Mouse (Mus musculus) neural tube, embryonic 11.5 days (tissue): ENCODE measurements around the gene Sucla2. TPM values are rescaled to one million over a fixed set of nuclear protein-coding genes. Genes with fewer than 3 reads are reported as not detected.

Source experiments
- ATAC-seq: fragments of 200-750 bp; cut with Nextera tagmentation; 2 replicates; pipeline ENCODE4 v1.8.0; 2017; ENCODE audit warnings: moderate number of reproducible peaks, mild to moderate bottlenecking, moderate TSS enrichment, moderate library complexity; ENCODE audit not compliant: insufficient read depth, low FRiP score, low TSS enrichment
- DNase-seq: peaks from one replicate; pipeline ENCODE4 v3.0.0-alpha.2; 2015; ENCODE audit warnings: low spot score
- H3K27ac ChIP-seq: fragments of 300-500 bp; sonication (generic); 2 replicates; pipeline ENCODE4 v1.5.1; 2014; ENCODE audit warnings: low read depth, mild to moderate bottlenecking, low read length
- H3K27me3 ChIP-seq: fragments of 300-500 bp; sonication (generic); 2 replicates; pipeline ENCODE4 v1.6.1; 2014; ENCODE audit warnings: mild to moderate bottlenecking, low read length, mixed read lengths; ENCODE audit not compliant: control insufficient read depth, insufficient read depth
- H3K36me3 ChIP-seq: fragments of 300-500 bp; sonication (generic); 2 replicates; pipeline ENCODE4 v1.6.1; 2014; ENCODE audit warnings: mild to moderate bottlenecking, low read length, moderate library complexity, mixed read lengths; ENCODE audit not compliant: control insufficient read depth, insufficient read depth
- H3K4me1 ChIP-seq: fragments of 300-500 bp; sonication (generic); 2 replicates; pipeline ENCODE4 v1.6.1; 2014; ENCODE audit warnings: low read length, mixed read lengths; ENCODE audit not compliant: control insufficient read depth, insufficient read depth
- H3K4me2 ChIP-seq: fragments of 300-500 bp; sonication (generic); 2 replicates; pipeline ENCODE4 v1.6.1; 2014; ENCODE audit warnings: low read depth, mild to moderate bottlenecking, moderate library complexity
- H3K4me3 ChIP-seq: fragments of 300-500 bp; sonication (generic); 2 replicates; pipeline ENCODE4 v1.5.1; 2014; ENCODE audit warnings: low read depth, low read length
- H3K9ac ChIP-seq: fragments of 300-500 bp; sonication (generic); 2 replicates; pipeline ENCODE4 v1.6.1; 2014; ENCODE audit warnings: mild to moderate bottlenecking, low read length
- H3K9me3 ChIP-seq: fragments of 300-500 bp; sonication (generic); 2 replicates; pipeline ENCODE4 v1.6.1; 2016; ENCODE audit warnings: low read length; ENCODE audit not compliant: control insufficient read depth
- WGBS: fragments of 180-500 bp; shearing (Covaris S2); extraction: QIAGEN DNeasy Blood & Tissue Kit; methylation state at CpG from one replicate; pipeline ENCODE4 v1.1.7; 2014; 5-methylcytosine and 5-hydroxymethylcytosine counted together
- polyA plus RNA-seq: library from polyadenylated mRNA; unstranded; fragments of >200 nt; fragmentation: Nextera tagmentation; extraction: Ambion mirVana; gene quantifications from 2 replicates; pipeline ENCODE4 v1.2.1, GENCODE M21; 2014

The Sucla2 gene
- polyA plus RNA-seq, 1 experiment from 2014 or later: 112 TPM

DNA sequence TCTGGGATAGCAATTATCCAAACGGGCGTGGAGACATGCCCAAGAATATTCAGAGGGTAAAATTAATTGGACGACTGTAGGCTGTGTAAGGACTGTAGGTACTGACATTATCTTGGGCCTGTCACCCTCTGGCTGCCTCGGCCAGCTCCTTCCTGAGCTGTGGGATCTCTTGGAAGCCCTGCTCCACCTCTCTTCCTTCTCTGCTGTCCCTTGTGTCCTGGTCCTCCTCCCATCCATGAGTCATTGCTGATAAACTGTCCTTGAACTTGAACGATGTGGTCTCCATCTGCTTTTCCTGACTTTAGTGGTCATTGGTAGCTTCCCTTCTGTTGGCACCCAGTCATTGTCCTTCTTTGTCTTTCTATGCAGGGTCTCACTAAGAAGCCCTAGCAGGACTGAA lies 38.5 kb upstream of the Sucla2 start:
- H3K4me2 ChIP-seq: no peak overlapping the region
- 86% methylated on average over 5 of the region's 5 CpGs for WGBS
- H3K9me3 ChIP-seq: no peaks in the 10 kb centered on the region
- H3K9ac ChIP-seq: no peak overlapping the region
- no peaks in the 10 kb centered on the region for H3K36me3 ChIP-seq
- H3K27ac ChIP-seq: no peak overlapping the region
- no peaks in the 10 kb centered on the region for H3K27me3 ChIP-seq
- DNase-seq: no peak
- H3K4me1 ChIP-seq: no peaks in the 10 kb centered on the region
- ATAC-seq: no peak
- no peak overlapping the region for H3K4me3 ChIP-seq

DNA sequence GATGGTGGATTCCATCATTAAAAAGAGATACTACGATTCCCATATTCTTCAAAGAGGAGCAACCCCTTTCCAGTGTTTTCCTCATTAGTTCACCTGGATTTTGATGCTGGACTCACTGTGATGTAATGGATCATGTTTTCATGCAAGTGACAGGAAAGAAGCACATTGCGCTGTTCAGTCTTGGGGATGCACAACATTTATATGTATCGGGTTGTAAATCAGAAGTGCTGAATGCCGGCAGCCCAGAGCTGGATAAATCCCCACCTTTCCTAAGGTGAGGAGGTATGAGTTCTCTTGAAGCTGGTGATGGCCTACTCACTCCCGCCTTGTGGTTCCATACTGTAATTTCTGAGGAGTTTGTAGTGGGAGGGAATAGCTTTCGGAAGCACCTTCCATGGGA lies 31.8 kb upstream of the Sucla2 start:
- H3K27ac ChIP-seq: no peak overlapping the region
- no peak for ATAC-seq
- no peak overlapping the region for H3K9ac ChIP-seq
- no peaks in the 10 kb centered on the region for H3K36me3 ChIP-seq
- no peak overlapping the region for H3K4me2 ChIP-seq
- no peaks in the 10 kb centered on the region for H3K9me3 ChIP-seq
- no peak overlapping the region for H3K4me3 ChIP-seq
- WGBS: 92% methylated on average over 6 of the region's 6 CpGs
- DNase-seq: no peak
- no peaks in the 10 kb centered on the region for H3K27me3 ChIP-seq
- H3K4me1 ChIP-seq: no peaks in the 10 kb centered on the region

DNA sequence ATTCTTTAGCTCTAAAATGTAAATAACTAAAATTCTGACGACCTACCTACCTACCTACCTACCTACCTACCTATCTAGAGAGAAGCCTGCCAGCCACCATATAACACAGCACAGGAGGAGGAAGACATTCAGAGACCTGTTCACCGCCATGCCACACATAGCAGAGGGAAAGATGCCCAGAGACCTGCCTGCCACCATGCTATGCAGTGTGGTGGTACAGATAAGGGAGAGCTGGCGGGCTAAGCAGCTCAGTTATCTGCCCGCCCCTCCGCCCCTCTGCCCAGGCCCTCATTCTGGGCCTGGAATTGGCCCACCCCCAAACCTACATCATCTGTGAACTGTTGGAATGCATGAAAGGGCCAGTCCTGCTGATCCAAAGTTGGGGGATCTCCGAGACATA lies 31.0 kb upstream of the Sucla2 start:
- Histone ChIP-seq H3K27me3 (no peaks in the 10 kb centered on the region), H3K36me3 (no peaks in the 10 kb centered on the region), H3K9ac (no peak overlapping the region), H3K9me3 (no peaks in the 10 kb centered on the region), H3K4me3 (no peak overlapping the region), H3K4me2 (no peak overlapping the region), H3K27ac (no peak overlapping the region), H3K4me1 (no peaks in the 10 kb centered on the region)
- ATAC-seq: no peak
- DNase-seq: no peak
- 74% methylated on average over 6 of the region's 6 CpGs for WGBS

DNA sequence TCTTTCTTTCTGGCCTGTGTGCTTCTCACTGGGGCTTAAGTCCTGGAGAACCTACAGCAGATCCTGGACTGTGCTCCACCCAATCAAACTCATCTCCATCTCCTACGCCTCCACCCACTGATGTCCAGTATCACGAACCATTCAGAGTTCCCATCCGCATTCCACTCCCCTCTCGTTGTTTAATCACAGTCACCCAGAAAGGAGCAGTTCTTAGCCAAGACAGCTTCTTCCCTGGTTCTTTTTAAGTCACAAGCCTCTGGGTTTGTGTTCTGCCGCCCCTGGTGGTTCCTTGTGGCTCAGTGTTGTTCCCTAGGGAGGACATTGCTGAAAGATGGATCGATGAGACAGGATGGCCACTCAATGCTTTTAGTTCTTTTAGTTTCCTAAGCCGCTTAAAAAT lies 29.4 kb upstream of the Sucla2 start:
- Histone ChIP-seq H3K27ac (no peak overlapping the region), H3K9ac (no peak overlapping the region), H3K4me2 (no peak overlapping the region), H3K9me3 (no peaks in the 10 kb centered on the region), H3K27me3 (no peaks in the 10 kb centered on the region), H3K4me3 (no peak overlapping the region), H3K4me1 (no peaks in the 10 kb centered on the region), H3K36me3 (no peaks in the 10 kb centered on the region)
- DNase-seq (no peak), ATAC-seq (no peak)
- WGBS: 77% methylated on average over 7 of the region's 7 CpGs

DNA sequence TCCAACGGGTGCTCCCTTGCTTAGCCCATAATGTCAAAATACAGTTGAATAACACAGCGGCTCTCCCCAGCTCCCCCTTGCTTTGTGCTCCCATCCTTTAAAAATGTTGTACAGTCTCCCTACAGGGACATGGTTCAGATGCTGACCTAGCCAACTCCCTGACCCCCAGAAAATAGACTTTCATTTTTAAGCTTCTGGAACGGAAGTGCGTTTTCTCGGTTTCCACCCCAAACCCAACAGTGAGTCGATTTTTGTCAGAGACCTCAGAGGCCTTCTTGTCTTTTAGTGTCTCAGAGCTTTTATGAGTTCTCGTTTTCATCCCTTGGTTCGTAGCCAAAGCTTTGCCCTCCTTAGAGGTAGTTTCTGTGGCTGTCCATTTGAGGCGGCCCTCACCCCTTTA lies 23.8 kb upstream of the Sucla2 start:
- Histone ChIP-seq H3K27me3 (no peaks in the 10 kb centered on the region), H3K27ac (no peak overlapping the region), H3K36me3 (no peaks in the 10 kb centered on the region), H3K4me2 (no peak overlapping the region), H3K4me3 (no peak overlapping the region), H3K9ac (no peak overlapping the region), H3K4me1 (0 out of 2 replicates have a peak, but pooled peaks cover 3% of the 10 kb centered on the region), H3K9me3 (no peaks in the 10 kb centered on the region)
- 91% methylated on average over 9 of the region's 9 CpGs for WGBS
- no peak for DNase-seq
- ATAC-seq: no peak

DNA sequence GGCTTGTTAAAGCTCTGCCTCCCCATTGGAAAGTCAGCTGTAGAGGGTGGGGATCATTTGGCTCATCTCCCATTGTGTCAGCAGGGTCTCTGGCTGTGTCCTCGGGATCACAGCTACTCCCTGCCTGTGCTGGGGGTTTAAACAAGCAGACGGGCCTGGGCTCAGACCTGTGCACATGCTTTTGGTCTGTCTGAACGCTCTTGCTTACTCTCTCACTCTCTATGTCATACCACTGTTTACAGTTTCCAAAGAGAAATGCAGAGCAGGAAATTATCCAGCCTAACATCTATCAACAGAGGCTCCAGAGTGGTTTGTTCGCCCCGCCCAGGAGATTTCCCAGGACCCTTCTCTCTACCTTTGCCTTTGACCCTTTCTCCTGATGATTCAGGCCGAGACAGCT lies 23.4 kb upstream of the Sucla2 start:
- WGBS: 77% methylated on average over 6 of the region's 6 CpGs
- Histone ChIP-seq H3K36me3 (no peaks in the 10 kb centered on the region), H3K4me2 (no peak overlapping the region), H3K4me3 (no peak overlapping the region), H3K27me3 (no peaks in the 10 kb centered on the region), H3K9ac (no peak overlapping the region), H3K4me1 (0 out of 2 replicates have a peak, but pooled peaks cover 3% of the 10 kb centered on the region), H3K27ac (no peak overlapping the region), H3K9me3 (no peaks in the 10 kb centered on the region)
- DNase-seq (no peak), ATAC-seq (no peak)

DNA sequence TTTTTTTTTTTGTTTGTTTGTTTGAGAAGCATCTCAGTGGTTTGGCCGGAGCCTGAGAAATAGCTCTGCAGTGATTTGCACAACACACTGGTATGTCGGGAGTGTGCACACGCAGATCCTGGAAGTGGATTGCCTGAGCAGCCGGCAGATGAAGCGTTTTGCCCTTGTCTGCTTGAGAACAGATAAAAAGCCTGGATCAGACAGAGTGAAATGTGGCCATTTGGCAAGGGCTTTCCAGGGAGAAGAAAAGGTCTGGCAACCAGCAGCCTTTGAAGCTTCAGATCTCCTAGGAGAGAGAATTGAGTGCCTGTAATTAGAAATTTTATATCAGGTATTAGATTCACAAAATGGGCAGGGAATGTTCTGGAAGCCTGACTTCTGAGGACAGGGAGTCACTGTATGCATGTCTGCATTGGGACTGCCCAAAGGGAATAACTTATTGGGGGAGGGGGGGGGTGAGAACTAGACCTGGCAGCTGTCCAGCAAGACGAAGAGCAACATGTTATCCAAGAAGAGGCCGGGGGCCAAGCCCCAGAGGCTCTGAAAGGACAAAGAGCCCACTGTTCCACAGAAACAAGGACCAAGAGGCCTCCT lies 22.4 kb upstream of the Sucla2 start:
- H3K27me3 ChIP-seq: no peaks in the 10 kb centered on the region

DNA sequence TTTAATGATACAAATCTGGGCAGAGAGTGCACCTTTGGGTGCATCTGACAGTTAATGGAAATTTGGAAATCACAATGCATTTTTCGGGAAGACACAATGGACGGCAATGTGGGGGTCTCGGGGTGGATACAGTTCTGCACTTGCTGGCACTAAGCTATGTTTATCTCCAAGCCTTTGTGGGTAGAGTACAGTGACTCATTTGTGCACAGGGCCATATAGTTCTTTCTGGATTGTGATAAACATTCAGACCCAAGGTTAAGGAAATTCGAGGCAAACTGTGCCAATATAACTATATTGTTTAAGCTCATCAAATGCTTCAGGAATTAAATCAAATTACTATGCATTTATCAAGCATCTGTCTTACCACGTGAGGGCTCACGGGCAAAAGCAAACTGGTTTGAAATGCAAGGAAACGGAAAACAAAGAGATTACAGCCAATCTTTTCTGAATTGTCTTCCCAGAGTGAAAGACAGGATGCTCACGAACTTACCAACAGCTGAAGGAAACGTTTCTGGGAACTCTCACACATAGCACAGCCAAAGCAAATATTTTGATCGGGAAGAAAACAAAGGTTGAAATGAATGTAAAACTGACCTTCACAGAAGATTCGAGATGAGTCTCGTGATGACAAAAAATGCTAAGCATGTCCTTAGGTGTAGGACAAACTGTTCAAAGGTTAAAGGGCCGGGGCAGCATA lies 21.7 kb upstream of the Sucla2 start:
- H3K4me3 ChIP-seq: no peak overlapping the region
- no peaks in the 10 kb centered on the region for H3K27me3 ChIP-seq
- WGBS: 68% methylated on average over 13 of the region's 13 CpGs
- 0 out of 2 replicates have a peak, but pooled peaks cover 3% of the 10 kb centered on the region for H3K4me1 ChIP-seq
- H3K9ac ChIP-seq: no peak overlapping the region
- no peaks in the 10 kb centered on the region for H3K9me3 ChIP-seq
- no peak overlapping the region for H3K27ac ChIP-seq
- no peak for DNase-seq
- H3K36me3 ChIP-seq: no peaks in the 10 kb centered on the region
- H3K4me2 ChIP-seq: no peak overlapping the region
- ATAC-seq: peak; percentile 65; the same call in 1 of the 2 replicates

More for the DNA sequence above, 22.4 kb upstream of the Sucla2 start:
- DNase-seq (peak; percentile 55), ATAC-seq (peak; percentile 83)
- H3K9ac ChIP-seq: no peak overlapping the region
- H3K4me1 ChIP-seq: 0 out of 2 replicates have a peak, but pooled peaks cover 3% of the 10 kb centered on the region
- H3K4me3 ChIP-seq: no peak overlapping the region
- H3K27ac ChIP-seq: 0 out of 2 replicates have a peak overlapping the region, but pooled peaks have one; percentile 27
- no peaks in the 10 kb centered on the region for H3K9me3 ChIP-seq
- no peak overlapping the region for H3K4me2 ChIP-seq
- 30% methylated on average over 7 of the region's 7 CpGs for WGBS
- H3K36me3 ChIP-seq: no peaks in the 10 kb centered on the region

DNA sequence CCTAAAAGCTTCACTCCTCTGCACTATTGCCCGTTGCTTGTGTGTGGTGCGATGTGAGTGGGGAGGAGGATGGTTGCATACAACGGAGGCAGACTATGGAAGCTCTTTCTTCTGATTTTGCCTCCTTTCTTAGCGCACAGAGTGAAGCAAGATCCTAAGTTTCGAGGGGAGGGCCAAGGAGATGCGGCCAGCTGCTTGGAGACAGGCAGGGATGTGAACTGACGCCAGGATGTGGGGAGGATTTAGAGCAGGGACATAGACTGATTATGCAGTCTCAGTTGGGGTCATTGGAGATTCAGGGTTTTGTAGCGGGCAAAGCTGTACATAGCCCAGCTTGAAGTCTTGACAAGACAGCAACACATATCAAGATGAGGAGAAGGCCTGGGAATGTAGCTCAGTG lies 18.8 kb upstream of the Sucla2 start:
- Histone ChIP-seq H3K9ac (no peak overlapping the region), H3K4me1 (0 out of 2 replicates have a peak, but pooled peaks cover 3% of the 10 kb centered on the region), H3K36me3 (no peaks in the 10 kb centered on the region), H3K9me3 (no peaks in the 10 kb centered on the region), H3K27me3 (no peaks in the 10 kb centered on the region), H3K4me3 (no peak overlapping the region), H3K27ac (no peak overlapping the region), H3K4me2 (no peak overlapping the region)
- ATAC-seq (no peak), DNase-seq (no peak)
- WGBS: 64% methylated on average over 8 of the region's 8 CpGs
